ENCODE assay signal across 7 mouse cellular contexts in genomic region chr11:76846011-76846877, GRCm38 (mm10). TPM values are rescaled to one million over a fixed set of nuclear protein-coding genes. Genes with fewer than 3 reads are reported as not detected.
DNase-seq lines count a peak whose midpoint lies in the region; ATAC-seq and TF ChIP-seq lines count a peak whose summit lies in the region.

No protein-coding gene starts in this region.

- DNase-seq in ES-E14 (ENCODE audit: low read depth, low spot score): peak; percentile 16
- DNase-seq in adrenal gland, adult 18-20 months (ENCODE audit: low spot score in 2 of 2): peak; percentile 33 to 39
- peak; percentile 57 for DNase-seq in hindbrain, embryonic 11.5 days (ENCODE audit: low spot score)
- no peak for DNase-seq in limb, embryonic 14.5 days (ENCODE audit: low spot score)
- DNase-seq in testis, postnatal 10 days (ENCODE audit: low spot score): peak; percentile 58

- under 1% methylated on average over 69 of the region's 90 CpGs for WGBS in embryonic facial prominence, embryonic 13.5 days
- under 1% methylated on average over 88 of the region's 90 CpGs for WGBS in hindbrain, embryonic 11.5 days
- under 1% methylated on average over 56 of the region's 90 CpGs for WGBS in limb, embryonic 14.5 days
- under 1% methylated on average over 69 of the region's 90 CpGs for WGBS in midbrain, embryonic 15.5 days

- H3K4me3 ChIP-seq in ES-E14 (ENCODE audit: insufficient read depth in 1 of 2, low read depth in 1 of 2, low read length in 2 of 2, poor library complexity in 1 of 2, severe bottlenecking in 1 of 2): peak overlapping the region; percentile 82 to 83
- H3K4me3 ChIP-seq in embryonic facial prominence, embryonic 13.5 days: peak overlapping the region; percentile 91
- H3K4me3 ChIP-seq in hindbrain, embryonic 11.5 days (ENCODE audit: low read depth, low read length): peak overlapping the region; percentile 85
- peak overlapping the region; percentile 81 for H3K4me3 ChIP-seq in limb, embryonic 14.5 days (replicated peaks; ENCODE audit: low read length)
- peak overlapping the region; percentile 89 for H3K4me3 ChIP-seq in midbrain, embryonic 15.5 days

- no peaks in the 10 kb centered on the region for H3K27me3 ChIP-seq in embryonic facial prominence, embryonic 13.5 days
- H3K27me3 ChIP-seq in hindbrain, embryonic 11.5 days (ENCODE audit: control insufficient read depth, insufficient read depth, low read length): no peaks in the 10 kb centered on the region
- H3K27me3 ChIP-seq in limb, embryonic 14.5 days (ENCODE audit: control insufficient read depth, insufficient read depth, low read length): no peaks in the 10 kb centered on the region
- H3K27me3 ChIP-seq in midbrain, embryonic 15.5 days (replicated peaks): no peaks in the 10 kb centered on the region

- peak; percentile 22; the same call in 1 of the 2 replicates for ATAC-seq in embryonic facial prominence, embryonic 13.5 days (ENCODE audit: insufficient number of reproducible peaks, insufficient read depth, low FRiP score, low TSS enrichment, low read depth)
- ATAC-seq in hindbrain, embryonic 11.5 days (ENCODE audit: low FRiP score): peak; percentile 77
- ATAC-seq in limb, embryonic 14.5 days (ENCODE audit: low FRiP score, low read depth): peak; percentile 72
- peak; percentile 86 for ATAC-seq in midbrain, embryonic 15.5 days (replicated peaks)

- in situ Hi-C loops in ES-E14 (cut with MboI; ENCODE audit: low sequenced_read_pairs in 2 of 2, unreplicated experiment in 2 of 2): no loop called here

- H3K36me3 ChIP-seq in ES-E14 (ENCODE audit: control insufficient read depth, insufficient read depth, low read length, poor library complexity, severe bottlenecking): no peaks in the 10 kb centered on the region
- H3K36me3 ChIP-seq in embryonic facial prominence, embryonic 13.5 days: no peaks in the 10 kb centered on the region
- no peaks in the 10 kb centered on the region for H3K36me3 ChIP-seq in hindbrain, embryonic 11.5 days (ENCODE audit: control insufficient read depth, insufficient read depth, low read length)
- no peaks in the 10 kb centered on the region for H3K36me3 ChIP-seq in limb, embryonic 14.5 days (ENCODE audit: control insufficient read depth, insufficient read depth, low read length)
- H3K36me3 ChIP-seq in midbrain, embryonic 15.5 days (replicated peaks): no peaks in the 10 kb centered on the region

- H3K27ac ChIP-seq in ES-E14 (ENCODE audit: insufficient read depth, low read depth, low read length, poor library complexity, severe bottlenecking): no peak overlapping the region
- peak overlapping the region; percentile 82 for H3K27ac ChIP-seq in embryonic facial prominence, embryonic 13.5 days
- H3K27ac ChIP-seq in hindbrain, embryonic 11.5 days (ENCODE audit: low read depth, low read length): peak overlapping the region; percentile 88
- H3K27ac ChIP-seq in limb, embryonic 14.5 days (replicated peaks; ENCODE audit: low read depth, low read length): peak overlapping the region; percentile 61
- peak overlapping the region; percentile 92 for H3K27ac ChIP-seq in midbrain, embryonic 15.5 days

- peaks cover 0 to 3% of the 10 kb centered on the region in 2 experiments; a peak in 1 of 4 replicates for H3K4me1 ChIP-seq in ES-E14 (ENCODE audit: control insufficient read depth in 2 of 2, insufficient read depth in 2 of 2, low read length in 2 of 2, poor library complexity in 1 of 2)
- peaks cover 32% of the 10 kb centered on the region for H3K4me1 ChIP-seq in embryonic facial prominence, embryonic 13.5 days
- H3K4me1 ChIP-seq in hindbrain, embryonic 11.5 days (replicated peaks; ENCODE audit: control insufficient read depth, insufficient read depth, low read length): peaks cover 7% of the 10 kb centered on the region
- H3K4me1 ChIP-seq in limb, embryonic 14.5 days (ENCODE audit: control insufficient read depth, insufficient read depth, low read length): peaks cover 23% of the 10 kb centered on the region
- peaks cover 38% of the 10 kb centered on the region for H3K4me1 ChIP-seq in midbrain, embryonic 15.5 days

- peak overlapping the region; percentile 98 for H3K4me2 ChIP-seq in embryonic facial prominence, embryonic 13.5 days
- H3K4me2 ChIP-seq in hindbrain, embryonic 11.5 days (replicated peaks; ENCODE audit: low read depth, low read length): peak overlapping the region; percentile 98
- peak overlapping the region; percentile 98 for H3K4me2 ChIP-seq in limb, embryonic 14.5 days (replicated peaks; ENCODE audit: low read depth, low read length, severe bottlenecking)
- peak overlapping the region; percentile 94 for H3K4me2 ChIP-seq in midbrain, embryonic 15.5 days

- no peaks in the 10 kb centered on the region for H3K9me3 ChIP-seq in ES-E14 (ENCODE audit: control insufficient read depth, insufficient read depth, low read depth, low read length)
- H3K9me3 ChIP-seq in embryonic facial prominence, embryonic 13.5 days: no peaks in the 10 kb centered on the region
- no peaks in the 10 kb centered on the region for H3K9me3 ChIP-seq in hindbrain, embryonic 11.5 days (ENCODE audit: control insufficient read depth, low read length)
- H3K9me3 ChIP-seq in limb, embryonic 14.5 days (ENCODE audit: control insufficient read depth, low read length): no peaks in the 10 kb centered on the region
- no peaks in the 10 kb centered on the region for H3K9me3 ChIP-seq in midbrain, embryonic 15.5 days

- peak overlapping the region; percentile 84 for H3K9ac ChIP-seq in ES-E14 (ENCODE audit: insufficient read depth, low read depth, low read length, poor library complexity, severe bottlenecking)
- peak overlapping the region; percentile 89 for H3K9ac ChIP-seq in embryonic facial prominence, embryonic 13.5 days
- H3K9ac ChIP-seq in hindbrain, embryonic 11.5 days (ENCODE audit: low read depth, low read length): peak overlapping the region; percentile 85
- H3K9ac ChIP-seq in limb, embryonic 14.5 days (ENCODE audit: low read depth, low read length, severe bottlenecking): peak overlapping the region; percentile 72
- H3K9ac ChIP-seq in midbrain, embryonic 15.5 days: peak overlapping the region; percentile 94

- no peak for TF ChIP-seq POLR2A in limb, embryonic 14.5 days (IDR thresholded peaks at IDR 0.05; ENCODE audit: borderline replicate concordance, extremely low read depth, insufficient read depth, insufficient read length)

TF ChIP-seq in ES-E14, 5 proteins besides CTCF, POLR2A, EP300 and RAD21:
- TF ChIP-seq MAFK (IDR thresholded peaks at IDR 0.05; ENCODE audit: insufficient read depth, low read depth, low read length): no peak
- no peak for TF ChIP-seq ZC3H11A (IDR thresholded peaks at IDR 0.05; ENCODE audit: borderline replicate concordance, low read depth, low read length)
- no peak for TF ChIP-seq ZNF384 (IDR thresholded peaks at IDR 0.05; ENCODE audit: low read depth, low read length)
- TF ChIP-seq CHD2 (IDR thresholded peaks at IDR 0.05; ENCODE audit: low read depth, low read length): no peak
- no peak for TF ChIP-seq HCFC1 (IDR thresholded peaks at IDR 0.05; ENCODE audit: borderline replicate concordance, insufficient read depth, low read length)
TF ChIP-seq in ES-E14: peak in this region for 0.

RNA-seq across cellular contexts. Expression of gene Cpd, which starts 0.6 kb away (rescaled TPM):
- total RNA-seq in ES-E14 (2012; rRNA removed): 25.3 and 27.8 TPM in 2 replicates
- total RNA-seq in adrenal gland, adult 18-20 months (2021): 10 to 100 TPM; 29.8 to 39.1 TPM
- 9.7 and 12.5 TPM in 2 replicates for polyA plus RNA-seq in embryonic facial prominence, embryonic 13.5 days (2015; fragmentation: Nextera tagmentation; extraction: Ambion mirVana)
- polyA plus RNA-seq in hindbrain, embryonic 11.5 days (2014; fragmentation: Nextera tagmentation; extraction: Ambion mirVana): 15.4 and 16.0 TPM in 2 replicates
- 24.9 and 25.1 TPM in 2 replicates for polyA plus RNA-seq in limb, embryonic 14.5 days (2012; rRNA removed)
- 21.0 and 21.7 TPM in 2 replicates for polyA plus RNA-seq in limb, embryonic 14.5 days (2014; fragmentation: Nextera tagmentation; extraction: Ambion mirVana)
- polyA plus RNA-seq in midbrain, embryonic 15.5 days (2015; fragmentation: Nextera tagmentation; extraction: Ambion mirVana): 5.3 and 5.4 TPM in 2 replicates

RNA-seq across cellular contexts. Expression of gene Tmigd1, which starts 55.7 kb away (rescaled TPM):
- total RNA-seq in ES-E14 (2012; rRNA removed): not detected in 2 replicates
- total RNA-seq in adrenal gland, adult 18-20 months (2021): under 1 TPM; 0.29 to 0.83 TPM
- polyA plus RNA-seq in embryonic facial prominence, embryonic 13.5 days (2015; fragmentation: Nextera tagmentation; extraction: Ambion mirVana): 3.6 TPM in 1 of 2 replicates, not detected in the other
- 0.17 TPM in 1 of 2 replicates, not detected in the other for polyA plus RNA-seq in hindbrain, embryonic 11.5 days (2014; fragmentation: Nextera tagmentation; extraction: Ambion mirVana)
- 0.09 and 0.17 TPM in 2 replicates for polyA plus RNA-seq in limb, embryonic 14.5 days (2012; rRNA removed)
- 0.33 and 0.36 TPM in 2 replicates for polyA plus RNA-seq in limb, embryonic 14.5 days (2014; fragmentation: Nextera tagmentation; extraction: Ambion mirVana)
- not detected in 2 replicates for polyA plus RNA-seq in midbrain, embryonic 15.5 days (2015; fragmentation: Nextera tagmentation; extraction: Ambion mirVana)

Comparison
In these comparisons a context has a peak if more than half of its experiments do, and no peak if none do; other contexts are left out.
1. ATAC-seq: peak in every context shown above with its lines; median percentile 86 in midbrain, embryonic 15.5 days; 77 in hindbrain, embryonic 11.5 days; 72 in limb, embryonic 14.5 days; 22 in embryonic facial prominence, embryonic 13.5 days.